Mouse (Mus musculus) G1E (cell line): ENCODE data around the gene Gm28047. TPM values are rescaled to one million over a fixed set of nuclear protein-coding genes. Genes with fewer than 3 reads are reported as not detected.

Experiments
- ATAC-seq: 2 replicates; pipeline ENCODE4 v1.8.0; 2016; ENCODE audit warnings: mild to moderate bottlenecking; ENCODE audit not compliant: insufficient number of reproducible peaks, poor library complexity, low FRiP score, severe bottlenecking; ENCODE audit errors: extremely low read depth
- DNase-seq: peaks from one replicate; pipeline ENCODE4 v3.0.0; 2012; ENCODE audit warnings: low spot score
- H3K27me3 ChIP-seq: 2 replicates; pipeline ENCODE4 v1.6.1; 2012; ENCODE audit warnings: mild to moderate bottlenecking, low read length, inconsistent platforms; ENCODE audit not compliant: insufficient read depth
- H3K36me3 ChIP-seq: replicated peaks from 2 replicates; pipeline ENCODE3; 2012; ENCODE audit warnings: mild to moderate bottlenecking, inconsistent platforms
- H3K4me1 ChIP-seq: 2 replicates; pipeline ENCODE4 v1.6.1; 2012; ENCODE audit warnings: low read depth, low read length, inconsistent platforms, mixed read lengths; ENCODE audit not compliant: insufficient read depth
- H3K4me3 ChIP-seq: 2 replicates; pipeline ENCODE4 v1.5.1; 2012; ENCODE audit warnings: low read depth, mild to moderate bottlenecking, inconsistent platforms, low read length, moderate library complexity, mixed read lengths
- H3K9me3 ChIP-seq: replicated peaks from 2 replicates; pipeline ENCODE4 v1.6.1; 2012; ENCODE audit warnings: inconsistent platforms
- CTCF ChIP-seq: IDR thresholded peaks from 2 replicates; pipeline ENCODE4 v1.5.1; 2012; ENCODE audit warnings: low read depth, low read length, inconsistent platforms, mixed read lengths
- GATA1 ChIP-seq: IDR thresholded peaks from 2 replicates; pipeline ENCODE4 v1.6.1; 2012; ENCODE audit warnings: borderline replicate concordance, low read length, inconsistent platforms, mixed read lengths
- GATA2 ChIP-seq: IDR thresholded peaks from 2 replicates; pipeline ENCODE4 v1.6.1; 2012; ENCODE audit warnings: low read depth, low read length, inconsistent platforms, borderline replicate concordance
- POLR2AphosphoS5 ChIP-seq: IDR thresholded peaks from 2 replicates; pipeline ENCODE4 v1.6.1; 2012; ENCODE audit warnings: low read depth, low read length, inconsistent platforms; ENCODE audit not compliant: insufficient replicate concordance
- TAL1 ChIP-seq: conservative IDR thresholded peaks from 2 replicates; pipeline ENCODE4 v1.6.1; 2012; ENCODE audit warnings: low read depth, low read length, inconsistent platforms, mixed read lengths
- polyA plus RNA-seq: library from polyadenylated mRNA; stranded (reverse); fragments of >175 nt; gene quantifications from 2 replicates; pipeline ENCODE4 v1.2.3, GENCODE M21; 2012
- total RNA-seq, 2 experiments: library from RNA; stranded (forward) in 1 of 2; stranded (reverse) in 1 of 2; fragments of 200-1000 nt in 1 of 2; fragments of >200 nt in 1 of 2; fragmentation: Nextera tagmentation in 1 of 2; gene quantifications; 2 replicates each; pipeline ENCODE4 v1.2.3; 2014 to 2017

Gene Gm28047
- total and polyA plus RNA-seq, 3 experiments: not detected

GRCm38 (mm10) chr15:102517976-102518858 lies 106.7 kb downstream of the Gm28047 start, which contains the start of gene Tarbp2:
Gene Tarbp2 (plus strand): TSS chr15:102518192.
- Histone ChIP-seq H3K27me3 (peaks cover 12% of the 10 kb centered on the region), H3K4me3 (peak within 1 kb of the TSS; percentile 79), H3K36me3 (peaks cover 35% of the 10 kb centered on the region), H3K9me3 (no peaks in the 10 kb centered on the region), H3K4me1 (peaks cover 53% of the 10 kb centered on the region)
- DNase-seq (peak; percentile 93), ATAC-seq (peak; percentile 88)
- no peak for TF ChIP-seq TAL1
- TF ChIP-seq GATA2: no peak
- TF ChIP-seq GATA1: no peak
- no peak for TF ChIP-seq POLR2AphosphoS5

DNA sequence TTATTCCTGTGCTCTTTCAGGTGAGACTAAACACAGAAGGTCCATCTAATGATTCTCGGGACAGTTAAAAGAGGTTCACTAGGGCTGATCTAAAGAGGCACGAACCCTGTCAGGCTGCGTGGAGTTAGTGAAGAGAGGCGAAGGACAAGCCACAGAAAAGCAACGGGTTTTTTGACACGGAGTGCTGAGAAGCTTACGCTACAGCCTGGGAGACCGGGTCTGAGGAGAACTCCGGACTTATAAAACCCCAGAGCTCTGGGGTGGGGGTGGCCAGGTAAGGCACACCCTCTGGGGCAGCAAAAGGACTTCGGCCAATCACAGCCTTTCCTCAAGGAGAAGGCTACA lies 107.3 kb downstream of the Gm28047 start:
- Histone ChIP-seq H3K4me3 (peak overlapping the region; percentile 79), H3K27me3 (peaks cover 12% of the 10 kb centered on the region), H3K4me1 (peaks cover 53% of the 10 kb centered on the region), H3K36me3 (peaks cover 30% of the 10 kb centered on the region), H3K9me3 (no peaks in the 10 kb centered on the region)
- ATAC-seq (no peak), DNase-seq (no peak)
- TF ChIP-seq POLR2AphosphoS5 (no peak), TAL1 (no peak), GATA2 (no peak), CTCF (no peak), GATA1 (no peak)

DNA sequence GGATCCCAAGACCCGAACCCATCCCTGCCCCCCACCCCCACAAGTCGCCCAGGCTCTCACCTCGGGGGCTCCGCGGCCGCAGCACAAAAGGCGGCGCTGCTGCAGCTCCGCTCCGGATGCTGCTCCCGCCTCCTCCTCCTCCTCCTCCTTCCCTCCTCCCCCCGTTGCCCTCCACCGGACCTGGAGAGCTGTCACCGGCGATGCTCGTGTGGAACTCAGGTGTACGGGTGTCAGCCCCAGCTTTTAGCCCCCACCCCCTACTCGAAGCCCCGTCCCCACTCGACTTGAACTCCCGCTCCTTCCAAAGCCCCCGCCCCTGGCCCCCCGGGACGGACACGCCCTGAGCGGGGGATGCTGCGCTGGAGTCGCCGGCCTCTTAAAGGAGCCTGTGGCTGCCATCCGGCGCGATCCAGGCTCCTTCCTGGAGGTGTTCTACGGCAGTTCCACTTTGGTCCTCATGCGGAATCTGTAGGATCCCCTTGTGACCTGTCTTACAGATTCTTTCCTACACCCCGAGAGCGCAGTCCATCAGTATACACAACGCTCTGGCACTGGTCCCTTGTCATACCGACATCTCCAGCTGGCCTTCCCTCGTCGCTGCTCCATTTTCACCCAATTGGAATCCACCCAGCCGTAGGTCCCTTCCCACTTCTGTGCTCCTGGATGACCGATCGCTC lies 108.0 kb downstream of the Gm28047 start, which contains the start of gene Map3k12:
Gene Map3k12 (minus strand): TSS at position 337 of the 677 bp plus-strand sequence.
- ATAC-seq: no peak
- Histone ChIP-seq H3K4me3 (peak within 1 kb of the TSS; percentile 79), H3K4me1 (peaks cover 53% of the 10 kb centered on the region), H3K9me3 (no peaks in the 10 kb centered on the region), H3K36me3 (peaks cover 23% of the 10 kb centered on the region), H3K27me3 (peaks cover 20% of the 10 kb centered on the region)
- no peak for TF ChIP-seq CTCF
- TF ChIP-seq GATA2: no peak
- no peak for TF ChIP-seq TAL1
- TF ChIP-seq POLR2AphosphoS5: no peak
- no peak for TF ChIP-seq GATA1
- peak; percentile 44 for DNase-seq

DNA sequence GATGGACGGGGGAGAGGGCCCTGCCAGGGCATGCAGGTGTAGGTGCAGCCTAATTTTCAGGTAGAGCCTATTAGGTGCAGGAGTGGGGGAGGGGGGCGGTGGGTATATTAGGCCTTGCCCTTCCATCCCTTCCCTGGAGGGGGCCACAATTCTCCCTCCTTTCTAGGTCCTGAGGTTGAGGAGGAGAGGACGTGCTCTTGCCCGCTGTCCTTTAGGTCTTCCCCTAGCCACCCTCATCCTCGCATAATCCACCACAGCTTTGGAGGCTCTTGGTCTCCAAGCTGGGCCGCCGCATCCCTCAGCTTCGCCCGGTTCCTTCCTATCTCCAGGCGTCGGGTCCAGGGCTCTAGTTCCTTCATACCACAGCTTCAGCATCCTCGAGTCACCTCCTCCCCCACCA lies 108.6 kb downstream of the Gm28047 start:
- Histone ChIP-seq H3K4me1 (peaks cover 52% of the 10 kb centered on the region), H3K27me3 (peaks cover 25% of the 10 kb centered on the region), H3K9me3 (no peaks in the 10 kb centered on the region), H3K36me3 (peaks cover 17% of the 10 kb centered on the region), H3K4me3 (peak overlapping the region; percentile 79)
- ATAC-seq (no peak), DNase-seq (no peak)
- TF ChIP-seq CTCF (no peak), POLR2AphosphoS5 (no peak), GATA2 (no peak), TAL1 (no peak), GATA1 (no peak)

GRCm38 (mm10) chr15:102515791-102516190 lies 109.1 kb downstream of the Gm28047 start:
- Histone ChIP-seq H3K4me3 (no peak overlapping the region), H3K36me3 (peaks cover 12% of the 10 kb centered on the region), H3K27me3 (peaks cover 27% of the 10 kb centered on the region), H3K9me3 (no peaks in the 10 kb centered on the region), H3K4me1 (peaks cover 51% of the 10 kb centered on the region)
- no peak for ATAC-seq
- DNase-seq: no peak
- TF ChIP-seq CTCF (no peak), GATA2 (no peak), GATA1 (no peak), POLR2AphosphoS5 (no peak), TAL1 (no peak)

DNA sequence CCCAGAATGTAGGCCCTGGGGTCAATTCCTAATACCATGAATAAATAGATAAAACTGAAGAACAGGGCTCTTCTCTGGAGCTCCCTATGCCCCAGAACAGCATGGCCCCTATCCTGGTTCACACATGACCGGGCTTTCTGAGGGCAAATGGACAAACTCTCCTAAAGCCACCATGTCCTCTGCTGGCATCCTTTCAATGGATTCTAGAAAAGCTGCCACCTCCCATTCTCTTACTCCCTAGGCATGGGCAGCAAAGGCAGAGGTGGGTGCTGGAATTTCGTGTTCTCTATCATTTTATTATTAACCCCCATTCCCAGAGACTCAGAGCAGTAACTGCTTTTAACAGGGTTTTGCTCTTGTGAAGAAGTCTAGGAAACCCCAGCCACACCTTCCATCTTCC lies 109.6 kb downstream of the Gm28047 start:
- no peak for TF ChIP-seq TAL1
- no peak for TF ChIP-seq CTCF
- H3K4me1 ChIP-seq: peaks cover 51% of the 10 kb centered on the region
- ATAC-seq: no peak

More for the DNA sequence above, 109.6 kb downstream of the Gm28047 start:
- Histone ChIP-seq H3K9me3 (no peaks in the 10 kb centered on the region), H3K27me3 (peaks cover 33% of the 10 kb centered on the region), H3K4me3 (no peak overlapping the region), H3K36me3 (peaks cover 7% of the 10 kb centered on the region)
- no peak for DNase-seq
